Mouse (Mus musculus) limb, embryonic 15.5 days (tissue): ENCODE results near the gene Olfr1243. TPM values are rescaled to one million over a fixed set of nuclear protein-coding genes. Genes with fewer than 3 reads are reported as not detected.
"Not testable (repeated sequence)": the region's sequence is repeated elsewhere in the genome, so short reads cannot be mapped to it uniquely, and the experiment has no call there.

ENCODE experiments used
- ATAC-seq: fragments of 200-750 bp; cut with Nextera tagmentation; 2 replicates; pipeline ENCODE4 v1.8.0; 2017; ENCODE audit warnings: low read depth, moderate TSS enrichment; ENCODE audit not compliant: insufficient number of reproducible peaks, low FRiP score, low TSS enrichment
- H3K27ac ChIP-seq: fragments of 300-500 bp; sonication (generic); 2 replicates; pipeline ENCODE4 v1.5.1; 2015; ENCODE audit warnings: moderate library complexity, mild to moderate bottlenecking, inconsistent platforms
- H3K27me3 ChIP-seq: fragments of 300-500 bp; sonication (generic); 2 replicates; pipeline ENCODE4 v1.6.1; 2015; ENCODE audit warnings: inconsistent platforms
- H3K36me3 ChIP-seq: fragments of 300-500 bp; sonication (generic); 2 replicates; pipeline ENCODE4 v1.6.1; 2015; ENCODE audit warnings: inconsistent platforms
- H3K4me1 ChIP-seq: fragments of 300-500 bp; sonication (generic); 2 replicates; pipeline ENCODE4 v1.6.1; 2015; ENCODE audit warnings: inconsistent platforms
- H3K4me2 ChIP-seq: fragments of 300-500 bp; sonication (generic); 2 replicates; pipeline ENCODE4 v1.6.1; 2015; ENCODE audit warnings: mild to moderate bottlenecking, inconsistent platforms
- H3K4me3 ChIP-seq: fragments of 300-500 bp; sonication (generic); 2 replicates; pipeline ENCODE4 v1.5.1; 2015; ENCODE audit warnings: mild to moderate bottlenecking, inconsistent platforms
- H3K9ac ChIP-seq: fragments of 300-500 bp; sonication (generic); 2 replicates; pipeline ENCODE4 v1.6.1; 2015; ENCODE audit warnings: inconsistent platforms
- H3K9me3 ChIP-seq: fragments of 300-500 bp; sonication (generic); 2 replicates; pipeline ENCODE4 v1.6.1; 2016; ENCODE audit warnings: inconsistent platforms
- WGBS: fragments of 180-500 bp; shearing (Covaris S2); methylation state at CpG from one replicate; pipeline ENCODE4 v1.1.7; 2015; 5-methylcytosine and 5-hydroxymethylcytosine counted together
- polyA plus RNA-seq: library from polyadenylated mRNA; unstranded; fragments of >200 nt; fragmentation: Nextera tagmentation; extraction: Ambion mirVana; gene quantifications from 2 replicates; pipeline ENCODE4 v1.2.1, GENCODE M21; 2015

Gene Olfr1243
- not detected in 2 replicates for polyA plus RNA-seq

GRCm38 (mm10) chr2:89531387-89531786 lies at the start of gene Olfr1243:
Olfr1243 (minus strand) TSS chr2:89531487.
- Histone ChIP-seq H3K4me3 (no peak within 1 kb of the TSS), H3K9ac (no peak within 1 kb of the TSS), H3K27ac (no peak within 1 kb of the TSS), H3K36me3 (no peaks in the 10 kb centered on the region), H3K4me1 (no peaks in the 10 kb centered on the region), H3K9me3 (no peaks in the 10 kb centered on the region), H3K4me2 (no peak within 1 kb of the TSS), H3K27me3 (no peaks in the 10 kb centered on the region)
- ATAC-seq = no peak
- 84% methylated on average over 1 of the region's 1 CpGs for WGBS

GRCm38 (mm10) chr2:89578347-89578746 lies 47.1 kb upstream of the Olfr1243 start, which contains the start of gene Olfr1245:
Olfr1245 (minus strand) TSS chr2:89578447.
- no peak within 1 kb of the TSS for H3K9ac ChIP-seq
- no peaks in the 10 kb centered on the region for H3K4me1 ChIP-seq
- no peak within 1 kb of the TSS for H3K4me3 ChIP-seq
- no peak for ATAC-seq
- H3K27me3 ChIP-seq = no peaks in the 10 kb centered on the region
- no peak within 1 kb of the TSS for H3K27ac ChIP-seq
- WGBS = 80% methylated on average over 1 of the region's 1 CpGs
- H3K36me3 ChIP-seq = no peaks in the 10 kb centered on the region
- H3K4me2 ChIP-seq = no peak within 1 kb of the TSS
- no peaks in the 10 kb centered on the region for H3K9me3 ChIP-seq

- not testable (repeated sequence) for H3K4me1 ChIP-seq, H3K36me3 ChIP-seq, H3K4me3 ChIP-seq, H3K9ac ChIP-seq, H3K9me3 ChIP-seq, H3K27ac ChIP-seq, H3K4me2 ChIP-seq, ATAC-seq, H3K27me3 ChIP-seq
- WGBS = 65% methylated on average over 2 of the region's 2 CpGs
Observed at GRCm38 (mm10) chr2:89562706-89563105, 31.4 kb upstream of the Olfr1243 start.

- H3K9me3 ChIP-seq = no peaks in the 10 kb centered on the region
- no peaks in the 10 kb centered on the region for H3K27me3 ChIP-seq
- no peak overlapping the region for H3K4me2 ChIP-seq
- no peaks in the 10 kb centered on the region for H3K36me3 ChIP-seq
- no peak overlapping the region for H3K9ac ChIP-seq
- 52% methylated on average over 2 of the region's 2 CpGs for WGBS
- no peaks in the 10 kb centered on the region for H3K4me1 ChIP-seq
- ATAC-seq = no peak
- no peak overlapping the region for H3K4me3 ChIP-seq
- no peak overlapping the region for H3K27ac ChIP-seq
Observed at GRCm38 (mm10) chr2:89544516-89544915, 13.2 kb upstream of the Olfr1243 start.

- H3K4me2 ChIP-seq = no peak overlapping the region
- H3K4me3 ChIP-seq = no peak overlapping the region
- H3K9ac ChIP-seq = no peak overlapping the region
- H3K4me1 ChIP-seq = no peaks in the 10 kb centered on the region
- no peaks in the 10 kb centered on the region for H3K27me3 ChIP-seq
- H3K9me3 ChIP-seq = no peaks in the 10 kb centered on the region
- no peak overlapping the region for H3K27ac ChIP-seq
- no peaks in the 10 kb centered on the region for H3K36me3 ChIP-seq
- ATAC-seq = no peak
- 61% methylated on average over 1 of the region's 1 CpGs for WGBS
Observed at GRCm38 (mm10) chr2:89539923-89540322, 8.6 kb upstream of the Olfr1243 start.

GRCm38 (mm10) chr2:89498235-89498634 lies 33.1 kb downstream of the Olfr1243 start, which contains the start of gene Olfr1242:
Olfr1242 (minus strand) TSS chr2:89498335.
- Histone ChIP-seq H3K4me3 (no peak within 1 kb of the TSS), H3K27ac (no peak within 1 kb of the TSS), H3K36me3 (no peaks in the 10 kb centered on the region), H3K27me3 (no peaks in the 10 kb centered on the region), H3K9ac (no peak within 1 kb of the TSS), H3K4me2 (no peak within 1 kb of the TSS), H3K4me1 (no peaks in the 10 kb centered on the region), H3K9me3 (no peaks in the 10 kb centered on the region)
- ATAC-seq = no peak
- WGBS = 77% methylated on average over 1 of the region's 1 CpGs

- no peak within 1 kb of the TSS for H3K4me3 ChIP-seq
- no peaks in the 10 kb centered on the region for H3K27me3 ChIP-seq
- H3K9me3 ChIP-seq = no peaks in the 10 kb centered on the region
- H3K9ac ChIP-seq = no peak within 1 kb of the TSS
- H3K4me1 ChIP-seq = no peaks in the 10 kb centered on the region
- ATAC-seq = no peak
- H3K27ac ChIP-seq = no peak within 1 kb of the TSS
- H3K36me3 ChIP-seq = no peaks in the 10 kb centered on the region
- H3K4me2 ChIP-seq = no peak within 1 kb of the TSS
Observed at GRCm38 (mm10) chr2:89487026-89487425, 44.3 kb downstream of the Olfr1243 start, which contains the start of gene Olfr1241. Olfr1241 (minus strand) TSS chr2:89487126.

Other genes with a start within 250 kb of the Olfr1243 start
- not detected in 2 replicates for gene Olfr1229, start 243.5 kb downstream of the Olfr1243 start, polyA plus RNA-seq
- not detected in 2 replicates for gene Olfr1230, start 234.2 kb downstream of the Olfr1243 start, polyA plus RNA-seq
- not detected in 2 replicates for gene Olfr1231, start 224.4 kb downstream of the Olfr1243 start, polyA plus RNA-seq
- gene Olfr1232, start 201.8 kb downstream of the Olfr1243 start, polyA plus RNA-seq = not detected in 2 replicates
- gene Olfr1233, start 189.1 kb downstream of the Olfr1243 start, polyA plus RNA-seq = not detected in 2 replicates
- not detected in 2 replicates for gene Olfr1234, start 166.6 kb downstream of the Olfr1243 start, polyA plus RNA-seq
- gene Olfr1238, start 121.8 kb downstream of the Olfr1243 start, polyA plus RNA-seq = not detected in 2 replicates
- gene Olfr1239, start 111.1 kb downstream of the Olfr1243 start, polyA plus RNA-seq = not detected in 2 replicates
- gene Olfr1240, start 88.5 kb downstream of the Olfr1243 start, polyA plus RNA-seq = not detected in 2 replicates
- not detected in 2 replicates for gene Olfr1241, start 44.4 kb downstream of the Olfr1243 start, polyA plus RNA-seq
- gene Olfr1242, start 33.2 kb downstream of the Olfr1243 start, polyA plus RNA-seq = not detected in 2 replicates
- gene Olfr1245, start 47.0 kb upstream of the Olfr1243 start, polyA plus RNA-seq = not detected in 2 replicates
- gene Olfr1246, start 61.7 kb upstream of the Olfr1243 start, polyA plus RNA-seq = not detected in 2 replicates
- not detected in 2 replicates for gene Olfr1247, start 82.6 kb upstream of the Olfr1243 start, polyA plus RNA-seq
- not detected in 2 replicates for gene Olfr1248, start 86.8 kb upstream of the Olfr1243 start, polyA plus RNA-seq
- not detected in 2 replicates for gene Olfr1249, start 103.5 kb upstream of the Olfr1243 start, polyA plus RNA-seq
- not detected in 2 replicates for gene Olfr1250, start 130.0 kb upstream of the Olfr1243 start, polyA plus RNA-seq
- not detected in 2 replicates for gene Olfr1251, start 140.4 kb upstream of the Olfr1243 start, polyA plus RNA-seq
- not detected in 2 replicates for gene Olfr1252, start 193.5 kb upstream of the Olfr1243 start, polyA plus RNA-seq
- gene Olfr1253, start 225.6 kb upstream of the Olfr1243 start, polyA plus RNA-seq = not detected in 2 replicates